Mouse (Mus musculus): ENCODE measurements at regions not wholly inside any gene's neighbourhood (a gene's known extent, or its start where the extent isn't known, plus 50 kb on each side); places are given as distances from the start of the nearest gene placed in this dataset.
A peak's percentile ranks its signal among the peaks of the same experiment; 100 is the strongest.

DNA sequence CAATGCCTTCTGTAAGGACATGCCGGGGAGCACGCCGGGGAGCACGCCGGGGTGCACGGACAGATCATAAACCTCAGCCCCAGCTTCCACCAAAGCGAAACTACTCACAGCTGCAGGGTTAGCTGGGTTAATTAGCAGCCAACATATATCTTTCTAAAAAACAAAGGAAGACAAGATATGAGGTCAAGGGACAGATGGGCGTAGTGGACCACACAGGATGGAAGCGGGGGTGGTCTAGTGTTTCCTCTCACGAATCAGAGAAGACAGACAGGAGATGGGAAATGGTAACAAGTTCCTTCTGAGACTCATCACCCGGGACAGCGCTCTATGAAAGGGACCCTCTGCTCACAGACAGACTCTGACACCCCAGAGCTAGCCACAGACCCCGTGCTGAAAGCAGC is 60.0 kb upstream of the Ajap1 start:
- Histone ChIP-seq H3K27ac (no peak overlapping the region), H3K9ac (no peak overlapping the region), H3K4me3 (replicated peaks) (no peak overlapping the region), H3K4me1 (peaks cover 31% of the 10 kb centered on the region), H3K4me2 (peak overlapping the region; percentile 43), H3K9me3 (replicated peaks) (no peaks in the 10 kb centered on the region), H3K36me3 (no peaks in the 10 kb centered on the region), H3K27me3 (peaks cover 26% of the 10 kb centered on the region)
- WGBS, result 15% methylated on average over 13 of the region's 13 CpGs
- ATAC-seq (replicated peaks; ENCODE audit: low FRiP score), result peak; percentile 66; the same call in 1 of the 2 replicates

DNA sequence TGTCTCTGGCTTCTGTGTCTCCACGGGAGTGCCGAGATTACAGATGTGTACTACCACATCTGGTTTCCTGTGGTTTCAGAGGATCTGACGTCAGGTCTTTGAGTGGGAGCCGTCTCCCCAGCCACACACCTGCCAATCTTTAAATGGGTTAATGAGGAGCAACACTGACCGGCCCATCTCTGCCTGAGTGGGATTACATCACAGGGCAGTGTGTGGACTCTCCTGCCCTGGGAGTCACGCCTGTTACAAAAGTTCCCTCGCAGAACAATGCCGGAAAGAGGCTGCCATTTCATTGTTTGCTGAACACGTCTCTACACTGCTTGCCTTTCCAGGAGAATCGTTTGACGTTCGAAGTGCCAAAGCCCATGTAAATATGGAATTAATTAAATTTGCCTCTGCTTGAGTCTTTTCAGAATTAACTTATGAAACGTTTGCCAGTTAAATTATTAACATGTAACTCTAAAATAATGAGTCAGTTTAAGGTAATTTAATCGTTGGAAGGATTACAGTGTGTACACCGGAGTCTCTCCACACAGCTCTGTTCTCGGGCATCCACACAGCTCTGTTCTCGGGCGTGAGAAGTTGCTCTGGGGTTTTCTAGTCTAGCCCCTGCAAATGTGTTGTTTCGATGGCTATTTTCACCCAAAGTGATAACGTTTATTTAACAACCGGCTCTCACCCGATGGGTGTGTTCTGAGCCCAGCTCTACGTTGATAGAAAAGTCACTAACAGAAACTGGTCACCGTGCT is 61.5 kb upstream of the Ajap1 start:
- no peaks in the 10 kb centered on the region for H3K9me3 ChIP-seq (replicated peaks)
- no peak overlapping the region for H3K9ac ChIP-seq
- H3K27me3 ChIP-seq, result peaks cover 26% of the 10 kb centered on the region
- no peak overlapping the region for H3K27ac ChIP-seq
- WGBS, result 54% methylated on average over 24 of the region's 24 CpGs
- H3K4me2 ChIP-seq, result no peak overlapping the region
- H3K4me1 ChIP-seq, result peaks cover 31% of the 10 kb centered on the region
- no peak for ATAC-seq (replicated peaks; ENCODE audit: low FRiP score)
- H3K36me3 ChIP-seq, result no peaks in the 10 kb centered on the region
- H3K4me3 ChIP-seq (replicated peaks), result no peak overlapping the region

DNA sequence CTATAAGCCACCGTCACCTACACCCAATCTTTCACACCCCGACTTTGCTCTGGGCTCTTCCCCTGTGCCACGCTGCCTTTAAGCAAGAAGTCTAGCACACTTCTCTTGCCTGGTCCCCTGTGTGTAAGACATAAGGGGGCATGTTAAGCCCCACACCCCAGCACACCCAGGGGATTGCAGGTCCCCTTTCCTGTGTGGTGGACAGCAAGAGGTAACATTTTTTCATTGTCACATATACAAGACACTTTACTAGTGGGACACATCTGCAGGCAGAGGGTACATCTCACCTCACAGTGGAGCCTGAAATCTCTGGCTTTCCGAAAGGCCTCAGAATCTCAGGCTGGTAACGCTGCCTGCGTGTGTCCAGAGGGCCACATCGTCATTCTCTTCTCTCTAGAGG is 64.1 kb upstream of the Ajap1 start:
- Histone ChIP-seq H3K27me3 (peaks cover 14% of the 10 kb centered on the region), H3K36me3 (no peaks in the 10 kb centered on the region), H3K4me1 (peaks cover 31% of the 10 kb centered on the region), H3K4me2 (no peak overlapping the region), H3K9me3 (replicated peaks) (no peaks in the 10 kb centered on the region), H3K9ac (no peak overlapping the region), H3K4me3 (replicated peaks) (no peak overlapping the region), H3K27ac (no peak overlapping the region)
- no peak for ATAC-seq (replicated peaks; ENCODE audit: low FRiP score)
- 91% methylated on average over 7 of the region's 7 CpGs for WGBS

DNA sequence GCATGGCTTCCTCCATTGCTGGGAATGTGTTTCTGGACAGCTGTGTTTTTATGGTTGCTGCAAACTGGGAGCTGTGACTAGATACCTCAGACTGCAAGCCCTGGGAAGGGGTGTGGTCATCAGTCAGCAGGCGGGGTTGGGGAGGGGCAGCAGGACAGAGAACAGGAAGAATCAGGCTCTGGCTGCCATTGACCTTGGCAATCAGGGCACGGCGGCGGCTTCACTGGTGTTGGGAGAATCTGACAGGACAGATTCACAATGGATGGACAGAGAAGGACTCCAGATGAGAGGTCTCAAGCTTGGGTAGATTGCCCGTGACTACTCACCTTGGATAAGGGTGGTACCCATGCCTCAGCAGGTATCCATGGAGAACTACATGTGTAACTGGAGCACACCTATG is 64.5 kb upstream of the Ajap1 start:
- Histone ChIP-seq H3K4me2 (no peak overlapping the region), H3K4me3 (replicated peaks) (no peak overlapping the region), H3K36me3 (no peaks in the 10 kb centered on the region), H3K4me1 (peaks cover 28% of the 10 kb centered on the region), H3K27ac (no peak overlapping the region), H3K9me3 (replicated peaks) (no peaks in the 10 kb centered on the region), H3K27me3 (peaks cover 14% of the 10 kb centered on the region), H3K9ac (no peak overlapping the region)
- no peak for ATAC-seq (replicated peaks; ENCODE audit: low FRiP score)
- WGBS, result 82% methylated on average over 5 of the region's 5 CpGs

DNA sequence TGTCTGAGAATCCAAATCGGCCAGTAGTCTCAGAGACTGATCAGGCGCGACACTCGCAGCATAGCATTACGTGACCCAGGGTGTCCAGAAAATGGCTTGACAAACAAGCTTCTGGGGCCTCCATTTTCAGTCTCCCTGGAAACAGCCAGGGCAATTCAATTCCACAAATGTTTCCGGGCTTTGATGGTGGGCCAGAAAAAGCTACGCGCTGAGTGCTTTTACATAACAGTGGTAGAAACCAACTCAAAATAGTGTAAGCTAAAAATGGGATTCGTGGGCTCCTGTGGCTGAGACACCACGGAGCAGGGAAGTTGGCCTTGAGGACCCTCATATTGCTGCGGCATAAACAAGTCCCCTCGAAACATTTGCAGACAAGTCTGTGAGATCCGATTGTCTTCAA is 65.3 kb upstream of the Ajap1 start:
- H3K4me1 ChIP-seq, result peaks cover 20% of the 10 kb centered on the region
- H3K4me3 ChIP-seq (replicated peaks), result no peak overlapping the region
- H3K9me3 ChIP-seq (replicated peaks), result no peaks in the 10 kb centered on the region
- no peaks in the 10 kb centered on the region for H3K36me3 ChIP-seq
- no peak overlapping the region for H3K27ac ChIP-seq
- peaks cover 14% of the 10 kb centered on the region for H3K27me3 ChIP-seq
- no peak for ATAC-seq (replicated peaks; ENCODE audit: low FRiP score)
- H3K9ac ChIP-seq, result no peak overlapping the region
- no peak overlapping the region for H3K4me2 ChIP-seq
- 67% methylated on average over 13 of the region's 13 CpGs for WGBS

DNA sequence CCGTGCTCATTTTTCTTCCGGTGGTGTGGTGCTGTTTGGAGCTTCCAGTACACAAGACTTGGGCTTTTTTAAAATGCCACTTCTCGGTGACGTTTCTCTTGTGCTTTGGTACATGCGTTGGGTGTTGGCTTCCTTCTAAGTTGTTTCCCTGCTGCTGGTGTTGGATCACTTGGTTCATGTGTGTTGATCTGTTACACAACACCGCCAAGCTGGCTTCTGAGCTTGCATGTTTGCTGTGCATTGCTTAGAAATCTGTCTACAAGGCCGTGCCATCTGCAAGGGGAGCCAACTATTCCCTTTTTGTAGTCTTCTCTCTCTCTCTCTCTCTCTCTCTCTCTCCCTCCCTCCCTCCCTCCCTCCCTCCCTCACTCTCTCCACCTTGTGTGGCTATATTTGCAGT is 68.7 kb upstream of the Ajap1 start:
- WGBS, result 95% methylated on average over 7 of the region's 7 CpGs
- Histone ChIP-seq H3K36me3 (no peaks in the 10 kb centered on the region), H3K9me3 (replicated peaks) (no peaks in the 10 kb centered on the region), H3K27ac (no peak overlapping the region), H3K4me2 (no peak overlapping the region), H3K9ac (no peak overlapping the region), H3K27me3 (no peaks in the 10 kb centered on the region), H3K4me1 (no peaks in the 10 kb centered on the region), H3K4me3 (replicated peaks) (no peak overlapping the region)
- no peak for ATAC-seq (replicated peaks; ENCODE audit: low FRiP score)

DNA sequence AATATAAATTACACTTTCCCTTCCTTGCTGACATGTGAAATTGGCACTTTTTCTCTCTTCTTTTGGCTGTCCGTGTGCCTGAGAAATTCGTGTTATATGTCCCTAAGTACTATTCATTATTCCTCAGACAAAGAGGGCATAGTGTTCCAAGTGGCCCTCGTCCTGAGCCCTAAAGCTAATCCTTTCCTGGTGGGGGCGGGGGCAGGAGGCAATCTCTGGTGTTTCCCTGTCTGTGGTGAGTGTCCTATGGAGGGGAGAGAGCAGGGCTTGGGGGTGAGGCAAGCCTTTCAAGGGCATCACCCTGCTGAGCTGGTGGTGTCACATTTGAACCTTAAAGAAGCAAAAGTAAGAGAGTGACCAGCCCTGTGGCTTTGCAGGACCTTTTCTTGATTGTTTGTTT is 69.9 kb upstream of the Ajap1 start:
- no peak for ATAC-seq (replicated peaks; ENCODE audit: low FRiP score)
- H3K36me3 ChIP-seq, result no peaks in the 10 kb centered on the region
- H3K4me1 ChIP-seq, result no peaks in the 10 kb centered on the region
- H3K4me3 ChIP-seq (replicated peaks), result no peak overlapping the region
- no peak overlapping the region for H3K27ac ChIP-seq
- no peaks in the 10 kb centered on the region for H3K9me3 ChIP-seq (replicated peaks)
- H3K27me3 ChIP-seq, result no peaks in the 10 kb centered on the region
- H3K4me2 ChIP-seq, result no peak overlapping the region
- 59% methylated on average over 4 of the region's 4 CpGs for WGBS
- H3K9ac ChIP-seq, result no peak overlapping the region

DNA sequence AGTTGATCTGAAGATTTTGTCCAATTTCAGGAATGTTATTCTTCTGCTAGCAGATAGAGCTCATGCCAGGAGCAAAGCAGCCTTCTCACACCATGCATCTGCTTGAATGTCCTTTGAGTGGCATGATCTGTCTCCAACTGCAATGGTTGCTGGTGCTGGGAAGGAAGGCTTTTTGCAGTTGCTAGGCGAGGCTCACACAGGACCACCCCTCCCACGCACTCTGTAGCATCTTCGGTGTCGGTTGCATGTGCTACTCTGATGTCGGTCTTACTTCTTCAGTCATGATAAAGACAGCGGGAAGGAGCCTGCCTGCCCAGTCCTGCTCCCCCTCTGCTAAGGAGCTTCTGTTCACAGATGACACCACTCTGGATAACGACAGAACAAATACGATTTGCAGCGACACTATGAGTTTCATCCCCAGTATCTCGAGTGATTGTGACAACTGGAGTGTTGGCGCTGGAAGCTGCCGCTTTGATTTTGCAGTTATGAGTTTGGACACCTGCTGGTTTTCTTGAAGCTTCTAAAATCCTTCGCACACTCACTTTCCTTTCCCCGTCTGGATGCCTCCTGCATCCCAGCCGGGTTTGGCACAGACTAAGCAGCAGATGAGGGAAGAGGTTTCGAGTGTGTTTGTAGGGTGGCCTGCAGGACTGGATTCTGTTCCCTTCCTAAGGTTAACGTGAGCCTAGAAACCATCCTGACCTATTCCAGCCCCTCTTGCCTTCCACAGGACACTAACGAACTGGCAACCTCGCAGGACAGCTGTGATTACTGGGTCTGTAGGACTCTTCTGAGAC is 75.4 kb upstream of the Ajap1 start:
- H3K36me3 ChIP-seq, result no peaks in the 10 kb centered on the region
- H3K4me3 ChIP-seq (replicated peaks), result no peak overlapping the region
- H3K27me3 ChIP-seq, result peaks cover 5% of the 10 kb centered on the region; the same call in 1 of the 2 replicates
- no peak overlapping the region for H3K9ac ChIP-seq
- ATAC-seq (replicated peaks; ENCODE audit: low FRiP score), result no peak
- H3K4me2 ChIP-seq, result no peak overlapping the region
- 70% methylated on average over 19 of the region's 19 CpGs for WGBS
- no peaks in the 10 kb centered on the region for H3K9me3 ChIP-seq (replicated peaks)
- H3K4me1 ChIP-seq, result no peaks in the 10 kb centered on the region
- H3K27ac ChIP-seq, result no peak overlapping the region

DNA sequence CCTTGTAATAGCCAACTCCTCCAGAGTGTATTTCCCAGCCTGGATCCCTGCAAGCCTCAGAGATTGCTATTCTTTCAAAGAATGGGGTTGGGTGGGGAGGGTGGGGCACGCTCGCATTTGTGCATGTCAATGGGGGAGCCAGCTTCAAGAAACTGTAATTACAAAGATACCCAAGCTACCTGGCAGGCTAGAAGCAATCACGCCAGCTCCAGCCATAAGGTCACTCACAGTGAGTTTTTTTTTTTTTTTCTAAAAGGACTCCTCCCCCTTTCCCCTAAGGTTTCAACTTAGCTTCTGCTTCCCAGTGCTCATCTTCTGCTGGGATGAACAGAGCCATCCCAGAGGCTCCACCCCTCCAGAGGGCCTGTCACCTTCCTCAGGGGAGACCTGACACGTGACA is 77.0 kb upstream of the Ajap1 start:
- H3K9me3 ChIP-seq (replicated peaks), result no peaks in the 10 kb centered on the region
- H3K9ac ChIP-seq, result no peak overlapping the region
- no peaks in the 10 kb centered on the region for H3K4me1 ChIP-seq
- no peak overlapping the region for H3K4me2 ChIP-seq
- no peak for ATAC-seq (replicated peaks; ENCODE audit: low FRiP score)
- H3K27ac ChIP-seq, result no peak overlapping the region
- no peak overlapping the region for H3K4me3 ChIP-seq (replicated peaks)
- H3K36me3 ChIP-seq, result no peaks in the 10 kb centered on the region
- 73% methylated on average over 4 of the region's 4 CpGs for WGBS
- peaks cover 5% of the 10 kb centered on the region; the same call in 1 of the 2 replicates for H3K27me3 ChIP-seq

DNA sequence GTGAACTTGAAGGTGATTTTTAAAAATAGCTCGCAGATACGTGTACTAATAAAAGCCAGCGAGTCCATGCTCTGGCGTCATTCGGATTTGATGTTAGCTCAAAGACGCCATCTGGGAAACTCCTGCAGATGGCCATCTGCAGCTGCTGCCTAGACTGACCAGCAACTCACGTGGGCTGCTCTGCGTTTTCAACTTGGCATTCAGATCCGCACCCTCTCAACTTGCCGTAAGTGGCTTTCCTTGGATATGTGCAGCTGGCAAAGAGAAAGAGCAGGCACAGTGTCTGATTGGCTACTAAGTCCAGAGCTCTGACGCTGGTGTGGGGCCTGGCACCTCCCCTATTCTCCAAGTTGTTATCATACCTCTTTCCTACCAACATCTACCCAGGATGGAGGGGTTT is 77.6 kb upstream of the Ajap1 start:
- no peaks in the 10 kb centered on the region for H3K4me1 ChIP-seq
- no peak overlapping the region for H3K4me2 ChIP-seq
- H3K27me3 ChIP-seq, result peaks cover 5% of the 10 kb centered on the region; the same call in 1 of the 2 replicates
- no peak for ATAC-seq (replicated peaks; ENCODE audit: low FRiP score)
- WGBS, result 72% methylated on average over 11 of the region's 11 CpGs
- H3K9ac ChIP-seq, result no peak overlapping the region
- H3K36me3 ChIP-seq, result no peaks in the 10 kb centered on the region
- H3K9me3 ChIP-seq (replicated peaks), result no peaks in the 10 kb centered on the region
- no peak overlapping the region for H3K4me3 ChIP-seq (replicated peaks)
- H3K27ac ChIP-seq, result no peak overlapping the region

DNA sequence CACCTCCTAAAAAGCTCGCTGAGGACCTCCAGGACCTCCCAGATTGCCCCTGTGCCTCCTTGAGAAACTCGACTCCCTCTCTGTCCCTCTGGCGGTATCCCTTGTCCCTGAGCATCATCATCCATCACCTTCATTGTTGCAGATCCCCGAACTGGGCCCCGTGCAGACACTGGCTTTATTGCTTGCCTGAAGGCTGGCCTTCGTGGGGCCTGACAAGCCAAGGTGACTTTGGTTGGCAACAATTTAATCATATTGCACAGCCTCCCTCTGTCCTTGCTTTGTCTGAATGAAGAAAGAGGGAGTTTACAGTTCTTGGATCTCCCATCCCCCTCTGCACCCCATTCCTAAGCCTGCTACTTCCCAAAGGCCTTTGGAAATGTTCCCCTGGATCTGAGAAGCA is 78.3 kb upstream of the Ajap1 start:
- Histone ChIP-seq H3K27ac (no peak overlapping the region), H3K9ac (no peak overlapping the region), H3K36me3 (no peaks in the 10 kb centered on the region), H3K4me2 (no peak overlapping the region), H3K9me3 (replicated peaks) (no peaks in the 10 kb centered on the region), H3K27me3 (peaks cover 5% of the 10 kb centered on the region; the same call in 1 of the 2 replicates), H3K4me3 (replicated peaks) (no peak overlapping the region), H3K4me1 (no peaks in the 10 kb centered on the region)
- ATAC-seq (replicated peaks; ENCODE audit: low FRiP score), result no peak
- WGBS, result 11% methylated on average over 6 of the region's 6 CpGs

DNA sequence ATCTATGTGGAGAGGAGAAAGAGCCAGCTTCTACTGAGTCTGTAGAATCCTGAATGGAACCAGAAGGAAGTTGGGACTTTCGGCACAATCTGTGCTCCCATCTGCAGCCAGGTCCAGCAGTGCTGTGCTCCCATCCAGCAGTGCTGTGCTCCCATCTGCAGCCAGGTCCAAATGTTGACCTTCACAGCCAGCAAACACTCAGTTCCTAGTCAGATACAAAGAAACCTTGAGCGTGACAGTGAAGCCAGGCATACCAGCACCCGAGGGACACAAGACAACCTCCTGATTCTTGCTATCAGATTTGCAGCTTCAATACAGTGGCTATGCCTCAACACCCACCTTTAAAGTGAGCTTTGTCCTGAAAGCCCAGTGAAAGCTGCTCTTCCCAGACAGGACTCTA is 79.4 kb upstream of the Ajap1 start:
- no peak for ATAC-seq (replicated peaks; ENCODE audit: low FRiP score)
- no peak overlapping the region for H3K4me2 ChIP-seq
- no peaks in the 10 kb centered on the region for H3K9me3 ChIP-seq (replicated peaks)
- no peak overlapping the region for H3K4me3 ChIP-seq (replicated peaks)
- peaks cover 5% of the 10 kb centered on the region; the same call in 1 of the 2 replicates for H3K27me3 ChIP-seq
- WGBS, result 91% methylated on average over 3 of the region's 3 CpGs
- H3K4me1 ChIP-seq, result no peaks in the 10 kb centered on the region
- H3K36me3 ChIP-seq, result no peaks in the 10 kb centered on the region
- no peak overlapping the region for H3K9ac ChIP-seq
- H3K27ac ChIP-seq, result no peak overlapping the region

Data from kidney, embryonic 15.5 days (tissue).